Mouse (Mus musculus): ENCODE results near the gene Scfd2. TPM values are rescaled to one million over a fixed set of nuclear protein-coding genes. Genes with fewer than 3 reads are reported as not detected.

Scfd2 gene
- polyA plus RNA-seq, 1 experiment = 12.4 TPM

DNA sequence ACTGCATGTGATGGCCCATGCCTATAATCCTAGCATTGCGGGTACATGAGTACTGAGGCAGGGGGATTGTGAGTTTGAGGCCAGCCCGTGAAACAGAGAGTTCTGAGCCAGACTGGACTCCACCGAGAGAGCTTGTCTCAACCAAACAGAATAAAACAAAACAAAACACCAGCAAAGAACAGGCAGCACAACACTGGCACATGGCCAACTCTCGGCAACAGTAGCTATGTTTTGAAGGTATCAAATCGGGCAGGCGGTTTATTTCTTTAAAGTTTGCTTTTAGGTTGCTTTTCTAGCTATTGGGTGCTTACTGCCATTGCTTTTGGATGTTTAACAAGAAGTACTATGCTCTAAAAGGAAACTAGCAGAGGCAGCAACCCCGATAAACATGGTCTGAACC lies 251.9 kb downstream of the Scfd2 start:
- Histone ChIP-seq H3K4me1 (ENCODE audit: control insufficient read depth, insufficient read depth, low read length) (peaks cover 3% of the 10 kb centered on the region; the same call in 1 of the 2 replicates), H3K4me3 (replicated peaks; ENCODE audit: extremely low read depth, low read depth, low read length) (no peak overlapping the region)
- no peak for DNase-seq
- no peak for TF ChIP-seq POLR2A (IDR thresholded peaks at IDR 0.05; ENCODE audit: borderline replicate concordance, extremely low read depth, low read depth, low read length)
- TF ChIP-seq CTCF (IDR thresholded peaks at IDR 0.05; ENCODE audit: insufficient read depth, low read length) = no peak
- WGBS = 55% methylated on average over 7 of the region's 7 CpGs

DNA sequence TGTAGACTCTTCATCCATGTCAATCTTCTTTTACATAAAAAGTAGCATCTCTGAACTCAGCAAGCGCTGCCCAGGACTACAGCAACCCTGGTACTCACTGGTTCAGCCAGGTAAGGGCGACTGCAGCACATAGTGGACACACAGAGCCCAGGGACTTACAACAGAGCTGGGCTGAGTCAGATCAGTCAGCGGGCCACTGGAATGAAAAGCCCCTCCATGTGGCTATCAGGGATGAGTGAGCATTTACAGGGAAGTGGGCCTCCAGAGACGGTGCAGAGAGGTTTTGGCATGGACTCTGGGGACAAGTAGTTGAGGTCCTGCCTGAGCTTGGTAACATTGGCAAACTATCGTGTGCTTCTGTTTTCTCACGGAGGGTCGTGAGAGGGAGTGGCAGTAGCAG lies 253.1 kb downstream of the Scfd2 start:
- 81% methylated on average over 7 of the region's 7 CpGs for WGBS
- TF ChIP-seq POLR2A (IDR thresholded peaks at IDR 0.05; ENCODE audit: borderline replicate concordance, extremely low read depth, low read depth, low read length) (no peak), CTCF (IDR thresholded peaks at IDR 0.05; ENCODE audit: insufficient read depth, low read length) (no peak)
- DNase-seq = no peak
- H3K4me3 ChIP-seq (replicated peaks; ENCODE audit: extremely low read depth, low read depth, low read length) = no peak overlapping the region
- H3K4me1 ChIP-seq (ENCODE audit: control insufficient read depth, insufficient read depth, low read length) = peaks cover 3% of the 10 kb centered on the region; the same call in 1 of the 2 replicates

DNA sequence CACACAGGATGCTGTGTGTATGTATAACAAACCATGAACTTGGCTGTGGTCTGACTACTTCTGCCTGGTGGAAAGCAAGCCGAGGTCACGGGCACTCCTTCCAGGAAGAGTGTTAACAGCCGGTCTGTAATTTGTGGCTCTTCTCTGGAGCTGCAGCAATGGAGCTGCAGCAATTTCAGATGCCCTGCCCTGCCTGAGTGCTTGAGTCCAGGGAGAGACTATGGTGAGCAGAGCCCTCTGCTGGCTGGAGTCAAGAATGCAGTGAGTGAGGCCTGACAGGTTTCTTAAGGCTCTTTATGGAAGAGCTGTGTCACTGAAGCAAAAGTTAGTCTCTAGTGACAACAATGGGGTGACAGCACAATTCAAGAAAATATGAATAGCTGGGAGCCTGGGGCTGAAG lies 253.8 kb downstream of the Scfd2 start:
- WGBS = under 1% methylated on average over 3 of the region's 3 CpGs
- Histone ChIP-seq H3K4me1 (ENCODE audit: control insufficient read depth, insufficient read depth, low read length) (peaks cover 3% of the 10 kb centered on the region; the same call in 1 of the 2 replicates), H3K4me3 (replicated peaks; ENCODE audit: extremely low read depth, low read depth, low read length) (no peak overlapping the region)
- TF ChIP-seq POLR2A (IDR thresholded peaks at IDR 0.05; ENCODE audit: borderline replicate concordance, extremely low read depth, low read depth, low read length) = no peak
- TF ChIP-seq CTCF (IDR thresholded peaks at IDR 0.05; ENCODE audit: insufficient read depth, low read length) = peak; percentile 96
- DNase-seq = peak; percentile 88

DNA sequence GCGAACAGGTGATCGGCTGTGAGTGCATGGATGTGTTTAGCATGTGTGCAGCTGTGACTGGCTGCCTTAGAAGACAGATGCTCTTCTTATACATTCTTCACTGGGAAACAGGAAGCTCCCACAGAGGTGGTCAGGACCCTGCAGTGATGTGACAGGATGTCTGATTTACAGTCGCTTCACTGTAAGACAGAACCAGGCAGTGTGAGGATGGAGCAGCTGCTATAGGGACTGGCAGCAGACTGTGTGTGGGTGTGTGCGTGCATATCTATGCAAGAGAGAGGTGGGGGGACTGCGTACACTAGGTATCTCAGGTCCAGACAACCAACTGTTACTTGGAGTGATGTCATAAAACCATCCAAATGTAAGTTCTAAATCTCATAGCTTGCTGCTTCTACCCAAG lies 254.3 kb downstream of the Scfd2 start:
- no peak for DNase-seq
- TF ChIP-seq POLR2A (IDR thresholded peaks at IDR 0.05; ENCODE audit: borderline replicate concordance, extremely low read depth, low read depth, low read length) (no peak), CTCF (IDR thresholded peaks at IDR 0.05; ENCODE audit: insufficient read depth, low read length) (no peak)
- Histone ChIP-seq H3K4me1 (ENCODE audit: control insufficient read depth, insufficient read depth, low read length) (peaks cover 3% of the 10 kb centered on the region; the same call in 1 of the 2 replicates), H3K4me3 (replicated peaks; ENCODE audit: extremely low read depth, low read depth, low read length) (no peak overlapping the region)
- WGBS = 82% methylated on average over 5 of the region's 5 CpGs

DNA sequence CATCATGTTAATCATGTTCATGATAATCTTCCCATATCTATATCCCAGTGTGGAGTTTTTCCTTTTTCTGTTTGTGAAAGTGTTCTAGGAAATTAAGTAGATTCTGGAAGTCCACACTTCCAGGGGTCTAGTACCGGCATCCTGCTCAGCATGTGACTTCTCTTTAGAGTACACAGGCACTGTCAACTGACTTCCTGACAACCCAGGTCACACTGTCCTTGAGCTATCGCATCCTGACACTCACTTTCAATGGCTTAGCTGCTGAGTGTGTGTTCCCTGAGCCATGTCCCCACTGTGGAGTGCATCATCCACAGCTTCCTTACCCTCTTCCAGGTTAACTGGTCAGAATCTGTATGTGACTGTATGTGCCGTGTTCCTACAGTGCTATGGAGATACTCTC lies 258.2 kb downstream of the Scfd2 start:
- DNase-seq = no peak
- H3K4me1 ChIP-seq (ENCODE audit: control insufficient read depth, insufficient read depth, low read length) = no peaks in the 10 kb centered on the region
- no peak overlapping the region for H3K4me3 ChIP-seq (replicated peaks; ENCODE audit: extremely low read depth, low read depth, low read length)
- TF ChIP-seq CTCF (IDR thresholded peaks at IDR 0.05; ENCODE audit: insufficient read depth, low read length) (no peak), POLR2A (IDR thresholded peaks at IDR 0.05; ENCODE audit: borderline replicate concordance, extremely low read depth, low read depth, low read length) (no peak)
- WGBS = 69% methylated on average over 3 of the region's 3 CpGs

DNA sequence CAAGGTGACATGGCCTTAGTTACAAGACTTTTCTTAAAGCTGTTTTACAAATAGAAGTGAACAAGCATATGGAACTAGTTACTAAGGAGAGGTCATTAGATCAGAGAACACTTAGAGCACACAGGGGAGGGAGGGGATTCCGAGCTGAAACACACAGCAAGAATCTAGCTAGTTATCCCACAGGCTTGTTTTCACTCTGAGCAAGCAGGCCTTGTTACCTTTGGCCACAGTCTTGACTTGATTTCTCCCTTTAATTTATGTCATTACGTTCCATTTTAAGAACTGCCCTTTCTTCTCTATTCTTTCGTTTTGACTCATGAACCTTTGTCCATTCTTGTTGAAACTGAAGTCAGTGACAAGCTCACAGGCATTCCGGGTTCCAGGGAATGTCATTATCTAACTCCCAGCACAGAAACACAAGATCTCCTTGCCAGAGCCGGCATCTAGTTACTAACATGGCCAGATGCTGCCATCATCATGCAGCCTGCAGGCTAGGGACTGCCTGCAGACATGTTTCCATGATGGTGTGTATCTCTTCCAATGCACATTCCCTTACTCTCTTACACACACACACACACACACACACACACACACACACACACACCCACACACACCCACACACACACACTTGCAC lies 263.7 kb downstream of the Scfd2 start:
- 69% methylated on average over 5 of the region's 5 CpGs for WGBS
- H3K4me3 ChIP-seq (replicated peaks; ENCODE audit: extremely low read depth, low read depth, low read length) = no peak overlapping the region

DNA sequence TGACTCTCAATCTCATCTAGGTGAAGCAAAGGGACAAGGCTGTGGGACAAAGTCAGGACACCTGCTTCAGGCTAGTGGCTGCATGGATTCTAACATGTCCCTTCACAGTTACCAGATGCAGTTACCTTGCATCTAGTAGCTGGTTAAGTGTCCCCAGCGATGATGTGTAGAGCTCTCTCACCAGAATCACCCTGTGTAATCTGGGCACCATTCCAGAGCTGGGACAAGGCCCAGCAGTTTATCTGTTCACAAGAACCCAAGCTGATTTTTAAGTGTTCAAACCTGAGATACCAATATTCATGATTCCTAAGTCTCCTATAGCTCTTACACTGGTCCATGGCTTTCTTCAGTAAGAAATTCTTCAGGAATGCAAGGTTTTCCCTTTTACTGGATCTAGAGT lies 264.4 kb downstream of the Scfd2 start:
- peaks cover 3% of the 10 kb centered on the region; the same call in 1 of the 2 replicates for H3K4me1 ChIP-seq (ENCODE audit: control insufficient read depth, insufficient read depth, low read length)
- DNase-seq = no peak
- TF ChIP-seq POLR2A (IDR thresholded peaks at IDR 0.05; ENCODE audit: borderline replicate concordance, extremely low read depth, low read depth, low read length) (no peak), CTCF (IDR thresholded peaks at IDR 0.05; ENCODE audit: insufficient read depth, low read length) (no peak)
- no peak overlapping the region for H3K4me3 ChIP-seq (replicated peaks; ENCODE audit: extremely low read depth, low read depth, low read length)
- 48% methylated on average over 1 of the region's 1 CpGs for WGBS

More for the DNA sequence above, 263.7 kb downstream of the Scfd2 start:
- TF ChIP-seq CTCF (IDR thresholded peaks at IDR 0.05; ENCODE audit: insufficient read depth, low read length) (no peak), POLR2A (IDR thresholded peaks at IDR 0.05; ENCODE audit: borderline replicate concordance, extremely low read depth, low read depth, low read length) (no peak)
- DNase-seq = no peak
- H3K4me1 ChIP-seq (ENCODE audit: control insufficient read depth, insufficient read depth, low read length) = peaks cover 3% of the 10 kb centered on the region; the same call in 1 of the 2 replicates

DNA sequence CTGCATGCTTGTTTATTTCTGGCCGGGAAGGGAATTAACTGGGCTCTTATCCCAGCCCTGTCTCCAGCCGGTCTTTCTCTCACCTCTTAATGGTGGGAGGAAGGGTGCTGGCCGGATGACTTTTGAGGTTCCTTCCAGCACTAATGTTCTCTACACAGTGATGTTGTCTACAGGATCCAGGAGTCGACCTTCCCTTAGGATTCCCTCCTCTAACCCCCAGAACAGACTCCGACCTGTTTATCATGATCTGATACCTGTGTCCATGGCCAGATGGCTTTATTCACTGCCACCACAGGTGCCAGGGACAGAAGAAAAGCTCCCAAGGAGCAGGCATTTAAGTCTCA lies 265.1 kb downstream of the Scfd2 start:
- WGBS = 46% methylated on average over 5 of the region's 5 CpGs
- no peak overlapping the region for H3K4me3 ChIP-seq (replicated peaks; ENCODE audit: extremely low read depth, low read depth, low read length)
- no peak for TF ChIP-seq CTCF (IDR thresholded peaks at IDR 0.05; ENCODE audit: insufficient read depth, low read length)
- TF ChIP-seq POLR2A (IDR thresholded peaks at IDR 0.05; ENCODE audit: borderline replicate concordance, extremely low read depth, low read depth, low read length) = no peak
- no peak for DNase-seq
- peaks cover 3% of the 10 kb centered on the region; the same call in 1 of the 2 replicates for H3K4me1 ChIP-seq (ENCODE audit: control insufficient read depth, insufficient read depth, low read length)

DNA sequence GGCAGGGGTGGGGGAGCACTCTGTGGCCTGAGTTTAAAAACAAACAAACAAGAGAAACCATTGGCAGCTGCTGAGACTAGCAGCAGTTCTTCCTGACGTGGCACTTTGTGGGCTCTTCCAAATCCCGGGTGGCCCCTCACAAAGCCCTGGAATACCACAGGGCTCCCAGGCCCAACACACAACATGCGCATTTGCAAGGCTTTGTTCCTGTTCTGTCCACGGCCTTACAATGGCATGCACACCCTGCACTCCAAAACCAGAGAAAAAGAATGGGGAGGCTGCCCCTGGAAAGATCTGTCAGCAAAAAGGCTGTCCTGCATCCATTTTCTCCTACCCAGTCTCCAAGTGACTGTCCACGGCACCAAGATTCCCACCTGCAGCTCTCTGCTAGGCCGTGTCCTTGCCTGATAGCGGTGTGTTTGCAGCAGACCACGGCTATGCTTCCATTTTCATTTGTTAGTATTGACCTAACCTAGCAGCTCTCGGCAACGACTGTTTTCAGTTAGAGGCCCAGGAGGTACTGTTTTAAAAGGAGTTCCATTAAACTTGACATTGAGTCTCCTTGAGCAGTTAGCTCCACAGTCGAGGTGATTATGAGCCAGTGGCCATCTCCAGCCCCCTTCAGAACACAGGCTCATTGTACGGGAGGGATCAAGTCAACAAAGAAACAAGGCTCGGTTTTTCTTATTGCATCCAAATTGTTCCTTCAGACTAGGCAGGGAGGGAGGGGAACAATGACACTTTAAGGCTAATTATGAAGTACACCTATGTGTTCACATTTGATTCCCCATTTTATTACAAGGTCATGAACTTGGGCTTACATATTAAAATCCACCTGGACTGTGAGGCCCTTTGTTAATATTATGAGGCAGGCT lies 265.7 kb downstream of the Scfd2 start:
- Histone ChIP-seq H3K4me1 (ENCODE audit: control insufficient read depth, insufficient read depth, low read length) (peaks cover 3% of the 10 kb centered on the region; the same call in 1 of the 2 replicates), H3K4me3 (replicated peaks; ENCODE audit: extremely low read depth, low read depth, low read length) (no peak overlapping the region)
- WGBS = 68% methylated on average over 13 of the region's 13 CpGs
- TF ChIP-seq POLR2A (IDR thresholded peaks at IDR 0.05; ENCODE audit: borderline replicate concordance, extremely low read depth, low read depth, low read length) = no peak
- TF ChIP-seq CTCF (IDR thresholded peaks at IDR 0.05; ENCODE audit: insufficient read depth, low read length) = no peak
- no peak for DNase-seq
